Mouse (Mus musculus): Measurements from ENCODE around the gene Fgd3. TPM values are rescaled to one million over a fixed set of nuclear protein-coding genes. Genes with fewer than 3 reads are reported as not detected.

The Fgd3 gene
- polyA plus RNA-seq, 1 experiment from 2014 or later, result 0.64 TPM

- no peaks in the 10 kb centered on the region; the same call in 1 of the 2 replicates for H3K9me3 ChIP-seq (replicated peaks; ENCODE audit: control insufficient read depth, low read length)
Measured at GRCm38 (mm10) chr13:49335077-49335982, 15.2 kb upstream of the Fgd3 start.

GRCm38 (mm10) chr13:49333250-49333649, 13.1 kb upstream of the Fgd3 start:
- Histone ChIP-seq H3K9ac (ENCODE audit: low read depth, low read length) (no peak overlapping the region), H3K27ac (ENCODE audit: low read depth, low read length) (no peak overlapping the region), H3K9me3 (replicated peaks; ENCODE audit: control insufficient read depth, low read length) (no peaks in the 10 kb centered on the region; the same call in 1 of the 2 replicates), H3K4me1 (ENCODE audit: control insufficient read depth, insufficient read depth, low read length) (no peaks in the 10 kb centered on the region), H3K27me3 (ENCODE audit: control insufficient read depth, insufficient read depth, low read length) (no peaks in the 10 kb centered on the region), H3K36me3 (ENCODE audit: control insufficient read depth, insufficient read depth, low read length) (no peaks in the 10 kb centered on the region), H3K4me3 (ENCODE audit: low read depth, low read length) (no peak overlapping the region), H3K4me2 (no peak overlapping the region)
- 59% methylated on average over 2 of the region's 2 CpGs for WGBS (ENCODE audit: insufficient replicate concordance)
- no peak for ATAC-seq (replicated peaks; ENCODE audit: insufficient number of reproducible peaks, low FRiP score, low TSS enrichment)

More at GRCm38 (mm10) chr13:49335077-49335982, 15.2 kb upstream of the Fgd3 start:
- Histone ChIP-seq H3K4me2 (no peak overlapping the region), H3K4me1 (ENCODE audit: control insufficient read depth, insufficient read depth, low read length) (no peaks in the 10 kb centered on the region), H3K27me3 (ENCODE audit: control insufficient read depth, insufficient read depth, low read length) (no peaks in the 10 kb centered on the region), H3K27ac (ENCODE audit: low read depth, low read length) (no peak overlapping the region), H3K4me3 (ENCODE audit: low read depth, low read length) (no peak overlapping the region), H3K36me3 (ENCODE audit: control insufficient read depth, insufficient read depth, low read length) (no peaks in the 10 kb centered on the region), H3K9ac (ENCODE audit: low read depth, low read length) (no peak overlapping the region)
- WGBS (ENCODE audit: insufficient replicate concordance), result 83% methylated on average over 12 of the region's 12 CpGs
- ATAC-seq (replicated peaks; ENCODE audit: insufficient number of reproducible peaks, low FRiP score, low TSS enrichment), result no peak

GRCm38 (mm10) chr13:49328101-49328500, 8.0 kb upstream of the Fgd3 start:
- Histone ChIP-seq H3K4me1 (ENCODE audit: control insufficient read depth, insufficient read depth, low read length) (no peaks in the 10 kb centered on the region), H3K4me3 (ENCODE audit: low read depth, low read length) (no peak overlapping the region), H3K9me3 (replicated peaks; ENCODE audit: control insufficient read depth, low read length) (no peaks in the 10 kb centered on the region), H3K27me3 (ENCODE audit: control insufficient read depth, insufficient read depth, low read length) (no peaks in the 10 kb centered on the region), H3K9ac (ENCODE audit: low read depth, low read length) (no peak overlapping the region), H3K4me2 (no peak overlapping the region), H3K36me3 (ENCODE audit: control insufficient read depth, insufficient read depth, low read length) (no peaks in the 10 kb centered on the region), H3K27ac (ENCODE audit: low read depth, low read length) (no peak overlapping the region)
- 68% methylated on average over 4 of the region's 4 CpGs for WGBS (ENCODE audit: insufficient replicate concordance)
- ATAC-seq (replicated peaks; ENCODE audit: insufficient number of reproducible peaks, low FRiP score, low TSS enrichment), result no peak

- Histone ChIP-seq H3K27me3 (ENCODE audit: control insufficient read depth, insufficient read depth, low read length) (no peaks in the 10 kb centered on the region), H3K9ac (ENCODE audit: low read depth, low read length) (no peak overlapping the region), H3K27ac (ENCODE audit: low read depth, low read length) (no peak overlapping the region), H3K9me3 (replicated peaks; ENCODE audit: control insufficient read depth, low read length) (no peaks in the 10 kb centered on the region), H3K4me2 (no peak overlapping the region), H3K4me1 (ENCODE audit: control insufficient read depth, insufficient read depth, low read length) (no peaks in the 10 kb centered on the region), H3K4me3 (ENCODE audit: low read depth, low read length) (no peak overlapping the region), H3K36me3 (ENCODE audit: control insufficient read depth, insufficient read depth, low read length) (no peaks in the 10 kb centered on the region)
- no peak for ATAC-seq (replicated peaks; ENCODE audit: insufficient number of reproducible peaks, low FRiP score, low TSS enrichment)
- 54% methylated on average over 6 of the region's 6 CpGs for WGBS (ENCODE audit: insufficient replicate concordance)
Measured at GRCm38 (mm10) chr13:49326246-49327206, 6.4 kb upstream of the Fgd3 start.

- Histone ChIP-seq H3K4me2 (no peak overlapping the region), H3K4me1 (ENCODE audit: control insufficient read depth, insufficient read depth, low read length) (peaks cover 6% of the 10 kb centered on the region; the same call in 1 of the 2 replicates), H3K9me3 (replicated peaks; ENCODE audit: control insufficient read depth, low read length) (no peaks in the 10 kb centered on the region), H3K27ac (ENCODE audit: low read depth, low read length) (no peak overlapping the region), H3K27me3 (ENCODE audit: control insufficient read depth, insufficient read depth, low read length) (no peaks in the 10 kb centered on the region), H3K36me3 (ENCODE audit: control insufficient read depth, insufficient read depth, low read length) (no peaks in the 10 kb centered on the region), H3K4me3 (ENCODE audit: low read depth, low read length) (no peak overlapping the region), H3K9ac (ENCODE audit: low read depth, low read length) (no peak overlapping the region)
- ATAC-seq (replicated peaks; ENCODE audit: insufficient number of reproducible peaks, low FRiP score, low TSS enrichment), result no peak
- WGBS (ENCODE audit: insufficient replicate concordance), result 85% methylated on average over 5 of the region's 5 CpGs
Measured at GRCm38 (mm10) chr13:49324871-49325270, 4.8 kb upstream of the Fgd3 start.

- no peak overlapping the region for H3K9ac ChIP-seq (ENCODE audit: low read depth, low read length)
- H3K4me2 ChIP-seq, result no peak overlapping the region
- no peaks in the 10 kb centered on the region for H3K36me3 ChIP-seq (ENCODE audit: control insufficient read depth, insufficient read depth, low read length)
- H3K27me3 ChIP-seq (ENCODE audit: control insufficient read depth, insufficient read depth, low read length), result no peaks in the 10 kb centered on the region
- peaks cover 8% of the 10 kb centered on the region; the same call in 1 of the 2 replicates for H3K4me1 ChIP-seq (ENCODE audit: control insufficient read depth, insufficient read depth, low read length)
- ATAC-seq (replicated peaks; ENCODE audit: insufficient number of reproducible peaks, low FRiP score, low TSS enrichment), result no peak
- no peak overlapping the region for H3K27ac ChIP-seq (ENCODE audit: low read depth, low read length)
- H3K9me3 ChIP-seq (replicated peaks; ENCODE audit: control insufficient read depth, low read length), result no peaks in the 10 kb centered on the region
- WGBS (ENCODE audit: insufficient replicate concordance), result 82% methylated on average over 5 of the region's 5 CpGs
- no peak overlapping the region for H3K4me3 ChIP-seq (ENCODE audit: low read depth, low read length)
Measured at GRCm38 (mm10) chr13:49322739-49323138, 2.6 kb upstream of the Fgd3 start.

- WGBS (ENCODE audit: insufficient replicate concordance), result 68% methylated on average over 5 of the region's 5 CpGs
- Histone ChIP-seq H3K4me1 (ENCODE audit: control insufficient read depth, insufficient read depth, low read length) (peaks cover 8% of the 10 kb centered on the region; the same call in 1 of the 2 replicates), H3K4me2 (no peak overlapping the region), H3K9me3 (replicated peaks; ENCODE audit: control insufficient read depth, low read length) (no peaks in the 10 kb centered on the region), H3K36me3 (ENCODE audit: control insufficient read depth, insufficient read depth, low read length) (no peaks in the 10 kb centered on the region), H3K27ac (ENCODE audit: low read depth, low read length) (no peak overlapping the region), H3K9ac (ENCODE audit: low read depth, low read length) (no peak overlapping the region), H3K27me3 (ENCODE audit: control insufficient read depth, insufficient read depth, low read length) (no peaks in the 10 kb centered on the region), H3K4me3 (ENCODE audit: low read depth, low read length) (no peak overlapping the region)
- ATAC-seq (replicated peaks; ENCODE audit: insufficient number of reproducible peaks, low FRiP score, low TSS enrichment), result no peak
Measured at GRCm38 (mm10) chr13:49322169-49322568, 2.1 kb upstream of the Fgd3 start.

GRCm38 (mm10) chr13:49321452-49321851, 1.3 kb upstream of the Fgd3 start:
- Histone ChIP-seq H3K4me2 (no peak overlapping the region), H3K27me3 (ENCODE audit: control insufficient read depth, insufficient read depth, low read length) (no peaks in the 10 kb centered on the region), H3K9me3 (replicated peaks; ENCODE audit: control insufficient read depth, low read length) (no peaks in the 10 kb centered on the region), H3K36me3 (ENCODE audit: control insufficient read depth, insufficient read depth, low read length) (no peaks in the 10 kb centered on the region), H3K4me3 (ENCODE audit: low read depth, low read length) (no peak overlapping the region), H3K27ac (ENCODE audit: low read depth, low read length) (no peak overlapping the region), H3K4me1 (ENCODE audit: control insufficient read depth, insufficient read depth, low read length) (peaks cover 8% of the 10 kb centered on the region; the same call in 1 of the 2 replicates), H3K9ac (ENCODE audit: low read depth, low read length) (no peak overlapping the region)
- 80% methylated on average over 3 of the region's 3 CpGs for whole genome bisulfite sequencing (ENCODE audit: insufficient replicate concordance)
- ATAC-seq (replicated peaks; ENCODE audit: insufficient number of reproducible peaks, low FRiP score, low TSS enrichment), result no peak

All from heart, embryonic 11.5 days (tissue).